ENCODE assay signal across 8 mouse cellular contexts in genomic region chr7:70354606-70355356, GRCm38 (mm10). TPM values are rescaled to one million over a fixed set of nuclear protein-coding genes. Genes with fewer than 3 reads are reported as not detected.
DNase-seq lines count a peak whose midpoint lies in the region; ATAC-seq and TF ChIP-seq lines count a peak whose summit lies in the region.

No protein-coding gene starts in this region.

- TF ChIP-seq CTCF in small intestine, adult 2 months (IDR thresholded peaks at IDR 0.05; ENCODE audit: extremely low read depth, insufficient read length, insufficient replicate concordance, low read depth, low read length): no peak

- no peak for TF ChIP-seq POLR2A in small intestine, adult 2 months (IDR thresholded peaks at IDR 0.05; ENCODE audit: low read depth, low read length)

- DNase-seq in ovary, postnatal 14 days (ENCODE audit: low spot score): peak; percentile 21
- no peak for DNase-seq in ovary, postnatal 10 days (ENCODE audit: low spot score)
- DNase-seq in adrenal gland, postnatal 25 days: no peak
- no peak for DNase-seq in spleen, adult 18-20 months

- H3K4me2 ChIP-seq in heart, embryonic 14.5 days (ENCODE audit: low read length): peak overlapping the region; percentile 86
- peak overlapping the region; percentile 90 for H3K4me2 ChIP-seq in limb, embryonic 12.5 days

- no peaks in the 10 kb centered on the region for H3K9me3 ChIP-seq in heart, embryonic 14.5 days (ENCODE audit: control insufficient read depth, low read length)
- no peaks in the 10 kb centered on the region for H3K9me3 ChIP-seq in limb, embryonic 12.5 days

- H3K27me3 ChIP-seq in heart, embryonic 14.5 days (ENCODE audit: control insufficient read depth, insufficient read depth, low read length): peaks cover 51% of the 10 kb centered on the region
- peaks cover 11% of the 10 kb centered on the region for H3K27me3 ChIP-seq in limb, embryonic 12.5 days
- 0 out of 2 replicates have a peak, but pooled peaks cover 16% of the 10 kb centered on the region for H3K27me3 ChIP-seq in small intestine, adult 2 months (ENCODE audit: control insufficient read depth, insufficient read depth, low read length)

- no peak for ATAC-seq in heart, embryonic 14.5 days (ENCODE audit: insufficient number of reproducible peaks, insufficient read depth, low FRiP score, low read depth)
- ATAC-seq in limb, embryonic 12.5 days (ENCODE audit: insufficient number of reproducible peaks, insufficient read depth, low FRiP score, low TSS enrichment, low read depth): no peak
- ATAC-seq in cerebellum, adult (ENCODE audit: insufficient number of reproducible peaks, low FRiP score, low TSS enrichment): no peak

- no peak overlapping the region; a peak in 1 of 4 replicates for H3K27ac ChIP-seq in heart, embryonic 14.5 days (replicated peaks in 1 of 2; ENCODE audit: control insufficient read depth in 1 of 2, insufficient read depth in 1 of 2, low read depth in 2 of 2, low read length in 2 of 2)
- H3K27ac ChIP-seq in limb, embryonic 12.5 days: peak overlapping the region; percentile 57
- H3K27ac ChIP-seq in small intestine, adult 2 months (ENCODE audit: insufficient read depth, low read depth, low read length): no peak overlapping the region

- peaks cover 7 to 8% of the 10 kb centered on the region in 2 experiments for H3K4me1 ChIP-seq in heart, embryonic 14.5 days (ENCODE audit: control insufficient read depth in 2 of 2, insufficient read depth in 2 of 2, low read length in 2 of 2)
- H3K4me1 ChIP-seq in limb, embryonic 12.5 days (replicated peaks): peaks cover 58% of the 10 kb centered on the region
- peaks cover 2% of the 10 kb centered on the region for H3K4me1 ChIP-seq in small intestine, adult 2 months (ENCODE audit: control insufficient read depth, insufficient read depth, insufficient read length, low read length)

- peak overlapping the region; percentile 89 for H3K9ac ChIP-seq in heart, embryonic 14.5 days (ENCODE audit: low read length)
- peak overlapping the region; percentile 99 for H3K9ac ChIP-seq in limb, embryonic 12.5 days (replicated peaks)

- peak overlapping the region; percentile 17 to 73; a peak in 2 of 4 replicates for H3K4me3 ChIP-seq in heart, embryonic 14.5 days (ENCODE audit: control insufficient read depth in 1 of 2, insufficient read depth in 1 of 2, low read depth in 1 of 2, low read length in 2 of 2)
- H3K4me3 ChIP-seq in limb, embryonic 12.5 days (replicated peaks): peak overlapping the region; percentile 85
- peak overlapping the region; percentile 10; the same call in 1 of the 2 replicates for H3K4me3 ChIP-seq in small intestine, adult 2 months (ENCODE audit: low read depth, low read length)

- peaks cover 8% of the 10 kb centered on the region; the same call in 1 of the 2 replicates for H3K36me3 ChIP-seq in heart, embryonic 14.5 days (ENCODE audit: control insufficient read depth, insufficient read depth, low read length)
- peaks cover 32% of the 10 kb centered on the region for H3K36me3 ChIP-seq in limb, embryonic 12.5 days
- H3K36me3 ChIP-seq in small intestine, adult 2 months (ENCODE audit: control insufficient read depth, insufficient read depth, low read length): peaks cover 8% of the 10 kb centered on the region

- 24% methylated on average over 14 of the region's 14 CpGs for WGBS in heart, embryonic 14.5 days
- WGBS in limb, embryonic 12.5 days: 12% methylated on average over 14 of the region's 14 CpGs
- 72% methylated on average over 14 of the region's 14 CpGs for WGBS in small intestine, adult 2 months

RNA-seq across cellular contexts. Expression of gene Nr2f2, which starts 11.8 kb away (rescaled TPM):
- polyA plus RNA-seq in heart, embryonic 14.5 days (2014; fragmentation: Nextera tagmentation; extraction: Ambion mirVana): 28.3 and 32.5 TPM in 2 replicates
- polyA plus RNA-seq in limb, embryonic 12.5 days (2016; fragmentation: Nextera tagmentation; extraction: Ambion mirVana): 71.8 and 76.9 TPM in 2 replicates
- polyA plus RNA-seq in small intestine, adult 2 months (2012; rRNA removed): 21.9 and 35.0 TPM in 2 replicates
- 101 and 117 TPM in 2 replicates for total RNA-seq in adrenal gland, postnatal 25 days (2021)

Comparison
In these comparisons a context has a peak if more than half of its experiments do, and no peak if none do; other contexts are left out.
1. H3K4me3 ChIP-seq: peak in every context shown above with its lines; median percentile 85 in limb, embryonic 12.5 days; 45 in heart, embryonic 14.5 days; 10 in small intestine, adult 2 months.